Mouse (Mus musculus) heart, embryonic 14.5 days (tissue): ENCODE measurements around the gene Acot6. TPM values are rescaled to one million over a fixed set of nuclear protein-coding genes. Genes with fewer than 3 reads are reported as not detected.

ENCODE experiments used
- ATAC-seq: fragments of 200-750 bp; cut with Nextera tagmentation; 2 replicates; pipeline ENCODE4 v1.8.0; 2017; ENCODE audit warnings: low read depth, moderate TSS enrichment; ENCODE audit not compliant: insufficient number of reproducible peaks, insufficient read depth, low FRiP score
- H3K27ac ChIP-seq, 2 experiments: fragments of 200-500 bp in 1 of 2; fragments of 300-500 bp in 1 of 2; sonication (generic) in 1 of 2; replicated peaks in 1 of 2; 2 replicates each; pipeline ENCODE4 v1.5.1; 2012 to 2014; ENCODE audit warnings: low read depth in 2 of 2, low read length in 2 of 2, control low read depth in 1 of 2, mild to moderate bottlenecking in 1 of 2, mixed read lengths in 1 of 2; ENCODE audit not compliant: control insufficient read depth in 1 of 2, insufficient read depth in 1 of 2
- H3K27me3 ChIP-seq: fragments of 300-500 bp; sonication (generic); 2 replicates; pipeline ENCODE4 v1.6.1; 2014; ENCODE audit warnings: mild to moderate bottlenecking, low read length, control low read depth; ENCODE audit not compliant: control insufficient read depth, insufficient read depth
- H3K36me3 ChIP-seq: fragments of 300-500 bp; sonication (generic); 2 replicates; pipeline ENCODE4 v1.6.1; 2014; ENCODE audit warnings: mild to moderate bottlenecking, control low read depth, low read length, mixed read lengths; ENCODE audit not compliant: control insufficient read depth, insufficient read depth
- H3K4me1 ChIP-seq, 2 experiments: fragments of 200-500 bp in 1 of 2; fragments of 300-500 bp in 1 of 2; sonication (generic) in 1 of 2; 2 replicates each; pipeline ENCODE4 v1.6.1; 2012 to 2014; ENCODE audit warnings: low read length in 2 of 2, control low read depth in 1 of 2, mixed read lengths in 1 of 2; ENCODE audit not compliant: control insufficient read depth in 2 of 2, insufficient read depth in 2 of 2
- H3K4me2 ChIP-seq: fragments of 300-500 bp; sonication (generic); 2 replicates; pipeline ENCODE4 v1.6.1; 2014; ENCODE audit warnings: mild to moderate bottlenecking, low read length
- H3K4me3 ChIP-seq, 2 experiments: fragments of 200-500 bp in 1 of 2; fragments of 300-500 bp in 1 of 2; sonication (generic) in 1 of 2; 2 replicates each; pipeline ENCODE4 v1.5.1; 2012 to 2014; ENCODE audit warnings: low read length in 2 of 2, mild to moderate bottlenecking in 2 of 2, control low read depth in 1 of 2, low read depth in 1 of 2, moderate library complexity in 1 of 2; ENCODE audit not compliant: control insufficient read depth in 1 of 2, insufficient read depth in 1 of 2
- H3K9ac ChIP-seq: fragments of 300-500 bp; sonication (generic); 2 replicates; pipeline ENCODE4 v1.6.1; 2014; ENCODE audit warnings: mild to moderate bottlenecking, low read length
- H3K9me3 ChIP-seq: fragments of 300-500 bp; sonication (generic); 2 replicates; pipeline ENCODE4 v1.6.1; 2016; ENCODE audit warnings: low read length, control low read depth; ENCODE audit not compliant: control insufficient read depth
- WGBS: fragments of 180-500 bp; shearing (Covaris S2); extraction: QIAGEN DNeasy Blood & Tissue Kit; methylation state at CpG from one replicate; pipeline ENCODE4 v1.1.7; 2014; 5-methylcytosine and 5-hydroxymethylcytosine counted together
- polyA plus RNA-seq: library from polyadenylated mRNA; unstranded; fragments of >200 nt; fragmentation: Nextera tagmentation; extraction: Ambion mirVana; gene quantifications from 2 replicates; pipeline ENCODE4 v1.2.1, GENCODE M21; 2014

Gene Acot6
- polyA plus RNA-seq, 1 experiment from 2014 or later, result 1.4 TPM

- Histone ChIP-seq H3K4me1 (no peaks in the 10 kb centered on the region), H3K9ac (no peak overlapping the region), H3K27ac (no peak overlapping the region), H3K27me3 (no peaks in the 10 kb centered on the region), H3K36me3 (peaks cover 14% of the 10 kb centered on the region; the same call in 1 of the 2 replicates), H3K9me3 (no peaks in the 10 kb centered on the region), H3K4me2 (no peak overlapping the region), H3K4me3 (no peak overlapping the region)
- ATAC-seq, result no peak
- WGBS, result 75% methylated on average over 14 of the region's 14 CpGs
These were observed 42.0 kb downstream of the Acot6 start for GRCm38 (mm10) chr12:84142281-84143050.

DNA sequence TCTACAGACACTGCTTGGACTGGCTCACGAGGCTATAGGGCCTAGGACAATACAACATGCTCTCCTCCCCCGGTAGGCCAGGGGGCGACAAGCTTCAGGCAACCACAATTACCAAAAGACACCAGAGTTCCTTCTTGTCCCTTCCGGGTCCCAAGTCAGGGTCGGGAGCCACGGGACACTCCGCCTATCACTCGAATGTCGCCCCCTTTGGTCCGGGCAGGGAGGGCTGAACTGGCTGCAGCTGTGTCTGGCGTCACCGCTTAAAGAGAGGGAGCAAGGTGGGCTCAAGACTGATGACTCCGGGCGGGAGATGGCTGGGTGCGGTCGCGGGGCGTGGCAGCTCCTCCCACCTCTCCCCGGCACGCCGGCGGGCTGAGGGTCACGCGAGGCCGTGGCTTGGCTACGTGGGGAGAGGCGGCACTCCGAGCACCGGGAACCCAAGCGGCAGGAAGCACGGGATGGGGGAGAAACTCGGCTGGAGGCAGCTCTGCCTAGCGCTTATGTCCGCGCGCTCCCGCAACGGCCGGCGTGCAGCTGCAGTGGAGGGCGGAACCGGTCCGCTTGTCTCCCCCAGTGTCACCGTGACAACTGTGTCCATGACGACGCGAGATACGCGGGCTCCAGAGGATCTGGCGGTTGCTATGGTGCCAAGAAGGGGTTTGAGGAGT lies 47.6 kb downstream of the Acot6 start, which contains the start of gene Pnma1:
TSS of gene Pnma1 (minus strand) at position 536 of the 668 bp plus-strand sequence.
- Histone ChIP-seq H3K4me1 (peaks cover 17 to 30% of the 10 kb centered on the region in 2 experiments), H3K27me3 (no peaks in the 10 kb centered on the region), H3K4me3 (peak within 1 kb of the TSS; percentile 66 to 80), H3K9ac (peak within 1 kb of the TSS; percentile 75), H3K4me2 (peak within 1 kb of the TSS; percentile 95), H3K9me3 (no peaks in the 10 kb centered on the region), H3K27ac (no peak within 1 kb of the TSS), H3K36me3 (peaks cover 34% of the 10 kb centered on the region)
- ATAC-seq, result peak; percentile 74
- under 1% methylated on average over 47 of the region's 50 CpGs for WGBS

DNA sequence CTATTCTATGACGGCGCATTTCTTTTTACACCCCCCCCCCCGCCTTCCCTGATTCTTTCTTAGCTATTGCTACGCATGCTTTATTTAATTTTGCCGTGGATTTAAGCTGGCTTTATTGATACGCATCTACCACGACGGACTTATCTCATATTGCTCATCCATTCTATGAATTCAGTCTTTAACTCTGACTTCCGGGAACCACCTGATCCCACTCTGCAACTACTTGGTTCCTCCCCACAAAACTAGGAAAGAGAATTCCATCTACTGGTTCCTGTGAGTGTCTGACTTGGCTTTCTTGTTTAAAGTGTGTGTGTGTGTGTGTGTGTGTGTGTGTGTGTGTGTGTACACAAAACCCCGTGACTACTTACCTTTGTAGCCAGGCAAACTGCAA lies 48.2 kb downstream of the Acot6 start:
- 21% methylated on average over 10 of the region's 10 CpGs for WGBS
- H3K9ac ChIP-seq, result peak overlapping the region; percentile 75
- no peak for ATAC-seq
- H3K36me3 ChIP-seq, result peaks cover 39% of the 10 kb centered on the region
- H3K4me3 ChIP-seq, result peak overlapping the region; percentile 66 to 80
- no peaks in the 10 kb centered on the region for H3K27me3 ChIP-seq
- H3K9me3 ChIP-seq, result no peaks in the 10 kb centered on the region
- H3K4me2 ChIP-seq, result peak overlapping the region; percentile 95
- H3K4me1 ChIP-seq, result peaks cover 17 to 30% of the 10 kb centered on the region in 2 experiments
- no peak overlapping the region for H3K27ac ChIP-seq

GRCm38 (mm10) chr12:84149971-84150370 lies 49.5 kb downstream of the Acot6 start:
- Histone ChIP-seq H3K9me3 (no peaks in the 10 kb centered on the region), H3K27ac (no peak overlapping the region), H3K4me1 (peaks cover 19 to 35% of the 10 kb centered on the region in 2 experiments), H3K4me3 (no peak overlapping the region), H3K4me2 (no peak overlapping the region), H3K27me3 (no peaks in the 10 kb centered on the region), H3K36me3 (peaks cover 45% of the 10 kb centered on the region), H3K9ac (no peak overlapping the region; the same call in 1 of the 2 replicates)
- ATAC-seq, result no peak
- WGBS, result 91% methylated on average over 15 of the region's 15 CpGs

- H3K36me3 ChIP-seq, result peaks cover 55% of the 10 kb centered on the region
These were observed 50.5 kb downstream of the Acot6 start for GRCm38 (mm10) chr12:84150976-84151375.

DNA sequence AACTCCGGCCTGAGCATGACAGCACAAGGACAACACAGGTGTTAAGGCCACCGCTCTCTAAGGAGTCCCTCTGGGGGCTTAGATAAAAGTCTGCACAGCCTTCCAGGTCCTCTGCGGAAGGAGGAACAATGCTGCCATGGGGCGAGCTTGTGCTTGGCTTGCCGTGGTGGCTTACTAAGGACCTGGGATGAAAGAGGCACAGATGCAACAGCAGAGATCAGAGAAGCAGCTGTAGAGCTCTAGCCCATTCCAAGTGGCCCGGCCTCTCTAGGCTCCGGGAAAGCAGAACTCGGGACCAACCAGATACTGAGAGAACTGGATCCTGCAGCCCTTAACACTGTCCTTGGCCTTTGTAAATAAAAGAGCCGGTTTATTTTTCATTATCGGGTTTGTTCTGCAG lies 51.5 kb downstream of the Acot6 start:
- Histone ChIP-seq H3K36me3 (peaks cover 62% of the 10 kb centered on the region), H3K4me1 (peaks cover 23 to 37% of the 10 kb centered on the region in 2 experiments), H3K4me2 (no peak overlapping the region), H3K9ac (no peak overlapping the region; the same call in 1 of the 2 replicates), H3K9me3 (no peaks in the 10 kb centered on the region), H3K27ac (peak overlapping the region; percentile 13 to 46; a peak in 2 of 4 replicates), H3K4me3 (no peak overlapping the region), H3K27me3 (no peaks in the 10 kb centered on the region)
- WGBS, result 68% methylated on average over 10 of the region's 10 CpGs
- no peak for ATAC-seq

More at GRCm38 (mm10) chr12:84150976-84151375, 50.5 kb downstream of the Acot6 start:
- Histone ChIP-seq H3K4me3 (no peak overlapping the region), H3K9me3 (no peaks in the 10 kb centered on the region), H3K27ac (peak overlapping the region in 1 of 2 experiments; percentile 46; a peak in 3 of 4 replicates), H3K4me1 (peaks cover 23 to 37% of the 10 kb centered on the region in 2 experiments), H3K4me2 (0 out of 2 replicates have a peak overlapping the region, but pooled peaks have one; percentile 4), H3K27me3 (no peaks in the 10 kb centered on the region), H3K9ac (no peak overlapping the region)
- no peak for ATAC-seq
- 3% methylated on average over 6 of the region's 6 CpGs for WGBS

GRCm38 (mm10) chr12:84152352-84153190 lies 52.1 kb downstream of the Acot6 start:
- peaks cover 61% of the 10 kb centered on the region for H3K36me3 ChIP-seq
- no peak overlapping the region for H3K4me3 ChIP-seq
- no peaks in the 10 kb centered on the region for H3K27me3 ChIP-seq
- no peaks in the 10 kb centered on the region for H3K9me3 ChIP-seq
- no peak for ATAC-seq
- no peak overlapping the region; the same call in 1 of the 2 replicates for H3K9ac ChIP-seq
- H3K4me1 ChIP-seq, result peaks cover 23 to 37% of the 10 kb centered on the region in 2 experiments
- no peak overlapping the region for H3K27ac ChIP-seq
- H3K4me2 ChIP-seq, result no peak overlapping the region
- WGBS, result 74% methylated on average over 32 of the region's 32 CpGs
